7 mouse cellular contexts compared by ENCODE assay signal in the genomic region with DNA sequence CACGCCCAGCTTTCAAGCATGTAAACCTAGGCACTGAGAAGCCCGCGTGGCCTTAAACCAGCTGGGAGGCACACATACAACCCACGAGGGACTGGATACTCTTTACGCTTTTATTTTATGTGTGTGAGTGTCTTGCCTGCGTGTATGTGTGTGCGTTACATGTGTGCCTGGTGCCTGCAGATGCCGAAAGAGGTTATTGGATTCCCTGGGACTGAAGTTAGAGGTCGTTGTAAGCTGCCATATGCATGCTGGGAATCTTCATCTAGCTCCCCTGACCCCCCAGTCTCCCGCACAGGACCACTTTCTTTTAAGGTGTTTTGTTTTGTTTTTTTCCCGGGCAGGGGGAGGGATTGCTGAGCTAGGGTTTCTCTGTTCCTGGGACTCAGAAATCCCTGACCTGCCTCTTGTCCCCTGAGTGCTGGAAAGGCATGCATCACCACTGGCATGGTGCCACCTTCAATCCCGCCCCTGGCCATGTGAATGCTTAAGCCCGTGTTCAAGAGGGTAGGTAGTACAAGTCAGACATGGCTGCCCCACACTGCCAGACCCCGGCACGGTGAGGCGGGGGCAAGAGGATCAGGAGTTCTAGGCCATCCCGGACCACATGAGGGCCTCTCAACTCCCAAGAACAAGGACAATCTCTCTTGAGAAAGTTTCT. TPM values are rescaled to one million over a fixed set of nuclear protein-coding genes. Genes with fewer than 3 reads are reported as not detected.
DNase-seq lines count a peak whose midpoint lies in the region; ATAC-seq and TF ChIP-seq lines count a peak whose summit lies in the region.

No protein-coding gene starts in this region.

- in situ Hi-C loops in Patski (cut with MboI; ENCODE audit: low pct_unique_long_range_greater_than_20kb): no loop called here

- no peaks in the 10 kb centered on the region for H3K36me3 ChIP-seq in embryonic facial prominence, embryonic 11.5 days (replicated peaks; ENCODE audit: control insufficient read depth, insufficient read depth, low read depth, low read length)
- peaks cover 7% of the 10 kb centered on the region; the same call in 1 of the 2 replicates for H3K36me3 ChIP-seq in heart, embryonic 15.5 days
- peaks cover 40% of the 10 kb centered on the region for H3K36me3 ChIP-seq in midbrain, embryonic 10.5 days

- H3K27me3 ChIP-seq in Patski: no peaks in the 10 kb centered on the region
- H3K27me3 ChIP-seq in embryonic facial prominence, embryonic 11.5 days (ENCODE audit: control insufficient read depth, insufficient read depth, low read length): no peaks in the 10 kb centered on the region; the same call in 1 of the 2 replicates
- H3K27me3 ChIP-seq in heart, embryonic 15.5 days: no peaks in the 10 kb centered on the region
- H3K27me3 ChIP-seq in midbrain, embryonic 10.5 days (ENCODE audit: low read depth, poor library complexity, severe bottlenecking): no peaks in the 10 kb centered on the region

- POLR2A ChIA-PET in Patski (lab: Charles Lee): interaction anchor here (0.6 to 1.0 kb wide), 3 partner anchors 9 to 737 kb away, joined by 3 to 5 read pairs (median 4); no protein-coding TSS in a partner anchor

- H3K4me2 ChIP-seq in embryonic facial prominence, embryonic 11.5 days (ENCODE audit: low read depth, low read length): peak overlapping the region; percentile 100
- peak overlapping the region; percentile 92 for H3K4me2 ChIP-seq in heart, embryonic 15.5 days

- DNase-seq in Patski (ENCODE audit: low read depth, low spot score): peak; percentile 57
- no peak for DNase-seq in embryonic facial prominence, embryonic 11.5 days (ENCODE audit: low spot score)
- DNase-seq in kidney, postnatal 14 days: peak; percentile 90
- DNase-seq in midbrain, embryonic 10.5 days (ENCODE audit: low spot score): no peak
- peak; percentile 48 for DNase-seq in testis, postnatal 14 days (ENCODE audit: low spot score)
- no peak for DNase-seq in layer of hippocampus, postnatal 10 days (ENCODE audit: low spot score in 2 of 2)

- 47% methylated on average over 17 of the region's 17 CpGs for WGBS in embryonic facial prominence, embryonic 11.5 days
- 35% methylated on average over 17 of the region's 17 CpGs for WGBS in heart, embryonic 15.5 days
- 52% methylated on average over 17 of the region's 17 CpGs for WGBS in midbrain, embryonic 10.5 days

- H3K27ac ChIP-seq in embryonic facial prominence, embryonic 11.5 days (replicated peaks; ENCODE audit: low read depth, low read length): no peak overlapping the region
- peak overlapping the region; percentile 78 for H3K27ac ChIP-seq in heart, embryonic 15.5 days
- H3K27ac ChIP-seq in midbrain, embryonic 10.5 days (replicated peaks): peak overlapping the region; percentile 85

- peak; percentile 32 for ATAC-seq in Patski
- ATAC-seq in embryonic facial prominence, embryonic 11.5 days (replicated peaks; ENCODE audit: insufficient number of reproducible peaks, low FRiP score, low TSS enrichment, low read depth): no peak
- ATAC-seq in heart, embryonic 15.5 days (replicated peaks; ENCODE audit: insufficient number of reproducible peaks, insufficient read depth, low FRiP score, low read depth): 0 out of 2 replicates have a peak, but pooled peaks have one; percentile 25

- H3K4me3 ChIP-seq in embryonic facial prominence, embryonic 11.5 days (ENCODE audit: low read depth, low read length): peak overlapping the region; percentile 71
- H3K4me3 ChIP-seq in heart, embryonic 15.5 days: peak overlapping the region; percentile 73
- peak overlapping the region; percentile 75 for H3K4me3 ChIP-seq in midbrain, embryonic 10.5 days

- H3K9me3 ChIP-seq in embryonic facial prominence, embryonic 11.5 days (replicated peaks; ENCODE audit: control insufficient read depth, low read length): no peaks in the 10 kb centered on the region
- H3K9me3 ChIP-seq in heart, embryonic 15.5 days (replicated peaks): no peaks in the 10 kb centered on the region
- H3K9me3 ChIP-seq in midbrain, embryonic 10.5 days (replicated peaks): no peaks in the 10 kb centered on the region

- peak overlapping the region; percentile 77 for H3K9ac ChIP-seq in embryonic facial prominence, embryonic 11.5 days (replicated peaks; ENCODE audit: low read length)
- peak overlapping the region; percentile 15 for H3K9ac ChIP-seq in heart, embryonic 15.5 days

- CTCF ChIA-PET in Patski (lab: Charles Lee): interaction anchor here (0.9 to 1.8 kb wide), 2 partner anchors 25 to 154 kb away, joined by 3 read pairs; no protein-coding TSS in a partner anchor

- H3K4me1 ChIP-seq in embryonic facial prominence, embryonic 11.5 days (ENCODE audit: control insufficient read depth, insufficient read depth, low read length): peaks cover 5% of the 10 kb centered on the region; the same call in 1 of the 2 replicates
- H3K4me1 ChIP-seq in heart, embryonic 15.5 days (replicated peaks): peaks cover 36% of the 10 kb centered on the region
- peaks cover 47% of the 10 kb centered on the region for H3K4me1 ChIP-seq in midbrain, embryonic 10.5 days

- TF ChIP-seq CTCF in Patski (IDR thresholded peaks at IDR 0.05): no peak

RNA-seq across cellular contexts. Expression of a gene that starts 2.7 kb away (rescaled TPM):
- polyA plus RNA-seq in Patski (2021): 69.5 TPM
- polyA plus RNA-seq in embryonic facial prominence, embryonic 11.5 days (2014; fragmentation: Nextera tagmentation; extraction: Ambion mirVana): 19.6 and 19.7 TPM in 2 replicates
- 40.2 and 46.4 TPM in 2 replicates for polyA plus RNA-seq in heart, embryonic 15.5 days (2015; fragmentation: Nextera tagmentation; extraction: Ambion mirVana)
- 40.1 and 40.4 TPM in 2 replicates for polyA plus RNA-seq in midbrain, embryonic 10.5 days (2016; fragmentation: Nextera tagmentation; extraction: Ambion mirVana)
- 1 to 10 TPM; 4.0 to 4.6 TPM for total RNA-seq in layer of hippocampus, postnatal 10 days (2021)

RNA-seq across cellular contexts. Expression of a gene that starts 31.8 kb away (rescaled TPM):
- polyA plus RNA-seq in Patski (2021): 90.0 TPM
- polyA plus RNA-seq in embryonic facial prominence, embryonic 11.5 days (2014; fragmentation: Nextera tagmentation; extraction: Ambion mirVana): 102 and 121 TPM in 2 replicates
- polyA plus RNA-seq in heart, embryonic 15.5 days (2015; fragmentation: Nextera tagmentation; extraction: Ambion mirVana): 73.9 and 90.0 TPM in 2 replicates
- 108 and 137 TPM in 2 replicates for polyA plus RNA-seq in midbrain, embryonic 10.5 days (2016; fragmentation: Nextera tagmentation; extraction: Ambion mirVana)
- 100 to 1,000 TPM; 260 to 286 TPM for total RNA-seq in layer of hippocampus, postnatal 10 days (2021)

RNA-seq across cellular contexts. Expression of a gene that starts 32.6 kb away (rescaled TPM):
- 33.4 TPM for polyA plus RNA-seq in Patski (2021)
- polyA plus RNA-seq in embryonic facial prominence, embryonic 11.5 days (2014; fragmentation: Nextera tagmentation; extraction: Ambion mirVana): 21.0 and 24.9 TPM in 2 replicates
- polyA plus RNA-seq in heart, embryonic 15.5 days (2015; fragmentation: Nextera tagmentation; extraction: Ambion mirVana): 30.8 and 32.7 TPM in 2 replicates
- 28.3 and 32.9 TPM in 2 replicates for polyA plus RNA-seq in midbrain, embryonic 10.5 days (2016; fragmentation: Nextera tagmentation; extraction: Ambion mirVana)
- 10 to 100 TPM; 42.2 to 45.0 TPM for total RNA-seq in layer of hippocampus, postnatal 10 days (2021)

RNA-seq across cellular contexts. Expression of a gene that starts 45.7 kb away (rescaled TPM):
- 222 TPM for polyA plus RNA-seq in Patski (2021)
- 262 and 279 TPM in 2 replicates for polyA plus RNA-seq in embryonic facial prominence, embryonic 11.5 days (2014; fragmentation: Nextera tagmentation; extraction: Ambion mirVana)
- 194 and 219 TPM in 2 replicates for polyA plus RNA-seq in heart, embryonic 15.5 days (2015; fragmentation: Nextera tagmentation; extraction: Ambion mirVana)
- 278 and 281 TPM in 2 replicates for polyA plus RNA-seq in midbrain, embryonic 10.5 days (2016; fragmentation: Nextera tagmentation; extraction: Ambion mirVana)
- total RNA-seq in layer of hippocampus, postnatal 10 days (2021): 100 to 1,000 TPM; 348 to 366 TPM

RNA-seq across cellular contexts. Expression of a gene that starts 58.8 kb away (rescaled TPM):
- polyA plus RNA-seq in Patski (2021): 15.3 TPM
- 10.1 and 11.4 TPM in 2 replicates for polyA plus RNA-seq in embryonic facial prominence, embryonic 11.5 days (2014; fragmentation: Nextera tagmentation; extraction: Ambion mirVana)
- polyA plus RNA-seq in heart, embryonic 15.5 days (2015; fragmentation: Nextera tagmentation; extraction: Ambion mirVana): 9.9 and 13.3 TPM in 2 replicates
- polyA plus RNA-seq in midbrain, embryonic 10.5 days (2016; fragmentation: Nextera tagmentation; extraction: Ambion mirVana): 11.1 and 11.8 TPM in 2 replicates
- 1 to 10 TPM; 7.5 to 9.9 TPM for total RNA-seq in layer of hippocampus, postnatal 10 days (2021)

Comparison
In these comparisons a context has a peak if more than half of its experiments do, and no peak if none do; other contexts are left out.
1. DNase-seq: peak in Patski (single experiment), kidney, postnatal 14 days (single experiment) and testis, postnatal 14 days (single experiment); none in embryonic facial prominence, embryonic 11.5 days (single experiment), midbrain, embryonic 10.5 days (single experiment) and layer of hippocampus, postnatal 10 days (0 of 2).
2. Peak in every context shown above with its lines, with median percentiles within 50 percentile points of each other: H3K4me3 ChIP-seq.